Mouse (Mus musculus): ENCODE measurements around the gene Dgat2.

- TF ChIP-seq POLR2A (IDR thresholded peaks at IDR 0.05; ENCODE audit: low read depth, low read length) = no peak
- TF ChIP-seq CTCF (IDR thresholded peaks at IDR 0.05; ENCODE audit: extremely low read depth, insufficient read length, insufficient replicate concordance, low read depth, low read length) = no peak
Measured at GRCm38 (mm10) chr7:99170519-99170918, 12.0 kb downstream of the Dgat2 start.

Data from small intestine, adult 2 months (tissue).